Mouse (Mus musculus): ENCODE measurements around the gene Il4i1. TPM values are rescaled to one million over a fixed set of nuclear protein-coding genes. Genes with fewer than 3 reads are reported as not detected.

The Il4i1 gene
- total and polyA plus RNA-seq, 2 experiments from 2014 or later: 0.62 TPM; not detected in 1

DNA sequence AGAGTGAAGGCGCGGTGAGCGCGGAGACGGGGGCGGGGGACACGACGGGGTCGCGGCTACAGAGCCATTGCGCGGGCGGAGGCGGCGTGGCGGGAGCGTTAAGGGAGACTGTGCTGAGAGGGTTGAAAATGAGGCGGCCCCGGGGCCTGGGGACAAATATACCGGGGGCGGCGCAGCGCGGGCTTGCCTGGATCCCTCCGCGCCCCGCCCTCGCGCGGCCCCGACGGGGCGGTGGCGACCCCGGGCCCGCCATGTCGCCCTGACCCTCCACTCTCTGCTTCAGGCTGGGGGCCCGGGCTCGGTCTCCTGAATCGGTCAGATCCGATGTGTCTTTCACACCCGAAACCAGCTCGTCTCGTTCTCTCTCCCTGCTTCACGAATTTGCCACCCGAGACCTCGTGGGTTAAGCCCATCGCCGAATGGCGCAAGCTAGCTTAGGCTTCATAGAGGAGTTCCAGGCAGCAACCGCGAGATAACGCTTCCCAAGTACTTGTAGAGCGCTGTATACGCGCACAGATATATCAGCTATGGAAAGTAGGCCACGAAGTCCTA, 359 bp downstream of the Il4i1 start, which contains the start of gene Atf5:
Atf5 (minus strand) TSS at position 189 of the 552 bp plus-strand sequence.
- WGBS: 1% methylated on average over 31 of the region's 57 CpGs
- no peak for TF ChIP-seq CTCF (IDR thresholded peaks at IDR 0.05)

DNA sequence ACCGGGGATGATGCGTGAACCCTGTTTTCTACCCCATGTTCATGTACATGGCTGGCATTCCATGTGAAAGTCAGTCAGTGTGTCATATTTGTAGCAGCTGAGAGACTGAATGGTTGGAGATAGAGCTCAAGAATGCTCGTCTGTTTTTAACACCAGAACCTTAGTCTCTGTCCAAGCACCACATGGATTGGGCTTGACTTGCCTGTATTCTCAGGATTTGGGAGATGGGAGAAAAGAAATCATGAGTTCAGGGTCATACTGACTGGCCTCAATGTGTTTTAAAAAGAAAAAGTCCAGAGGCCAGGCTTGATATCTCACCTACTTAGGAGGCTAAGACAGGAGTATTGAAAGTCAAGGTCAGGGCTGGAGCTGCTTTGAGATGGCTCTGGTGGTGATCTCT, 1.3 kb downstream of the Il4i1 start:
- H3K27ac ChIP-seq (ENCODE audit: low read depth, low read length): 0 out of 2 replicates have a peak overlapping the region, but pooled peaks have one; percentile 87
- H3K9ac ChIP-seq (replicated peaks; ENCODE audit: low read length, poor library complexity, severe bottlenecking): peak overlapping the region; percentile 86
- no peaks in the 10 kb centered on the region for H3K9me3 ChIP-seq (ENCODE audit: low read length)
- no peak for ATAC-seq (ENCODE audit: low FRiP score)
- no peak for DNase-seq (ENCODE audit: low spot score)
- H3K4me3 ChIP-seq (ENCODE audit: low read depth, low read length): peak overlapping the region; percentile 78
- 23% methylated on average over 3 of the region's 3 CpGs for WGBS
- H3K36me3 ChIP-seq (ENCODE audit: insufficient read depth, low read length): no peaks in the 10 kb centered on the region
- H3K27me3 ChIP-seq (ENCODE audit: insufficient read depth, low read length): no peaks in the 10 kb centered on the region
- peak overlapping the region; percentile 79 for H3K4me2 ChIP-seq (ENCODE audit: low read depth, low read length, poor library complexity, severe bottlenecking)
- TF ChIP-seq CTCF (IDR thresholded peaks at IDR 0.05): no peak
- H3K4me1 ChIP-seq (ENCODE audit: insufficient read depth, low read length): peaks cover 18% of the 10 kb centered on the region

More for the DNA sequence above, 359 bp downstream of the Il4i1 start, which contains the start of gene Atf5:
- peak within 1 kb of the TSS; percentile 78 for H3K4me3 ChIP-seq (ENCODE audit: low read depth, low read length)
- no peaks in the 10 kb centered on the region for H3K36me3 ChIP-seq (ENCODE audit: insufficient read depth, low read length)
- ATAC-seq (ENCODE audit: low FRiP score) (peak; percentile 53), DNase-seq (ENCODE audit: low spot score) (peak; percentile 54)
- peak within 1 kb of the TSS; percentile 87 for H3K27ac ChIP-seq (ENCODE audit: low read depth, low read length)
- no peaks in the 10 kb centered on the region for H3K27me3 ChIP-seq (ENCODE audit: insufficient read depth, low read length)
- H3K4me2 ChIP-seq (ENCODE audit: low read depth, low read length, poor library complexity, severe bottlenecking): peak within 1 kb of the TSS; percentile 79
- peaks cover 18% of the 10 kb centered on the region for H3K4me1 ChIP-seq (ENCODE audit: insufficient read depth, low read length)
- no peaks in the 10 kb centered on the region for H3K9me3 ChIP-seq (ENCODE audit: low read length)
- H3K9ac ChIP-seq (replicated peaks; ENCODE audit: low read length, poor library complexity, severe bottlenecking): peak within 1 kb of the TSS; percentile 86

DNA sequence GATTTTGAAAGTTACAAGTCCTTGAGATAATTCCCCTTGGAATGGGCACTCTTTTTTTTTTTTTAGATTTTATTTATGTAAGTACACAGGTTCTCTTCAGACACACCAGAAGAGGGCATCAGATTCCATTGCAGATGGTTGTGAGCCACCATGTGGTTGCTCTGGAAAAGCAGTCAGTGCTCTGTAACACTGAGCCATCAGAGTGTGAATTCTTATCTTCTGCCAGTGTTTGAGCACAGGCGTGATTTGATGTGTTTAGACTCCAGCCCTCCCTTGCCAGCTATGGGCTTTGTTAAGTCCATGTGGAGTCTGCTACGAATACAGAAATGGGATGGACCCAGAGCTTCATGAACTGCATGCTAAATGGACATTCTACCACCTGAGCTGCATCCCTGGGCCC, 2.0 kb downstream of the Il4i1 start:
- H3K4me3 ChIP-seq (ENCODE audit: low read depth, low read length): no peak overlapping the region
- H3K4me2 ChIP-seq (ENCODE audit: low read depth, low read length, poor library complexity, severe bottlenecking): peak overlapping the region; percentile 79
- 16% methylated on average over 2 of the region's 2 CpGs for WGBS
- H3K4me1 ChIP-seq (ENCODE audit: insufficient read depth, low read length): peaks cover 18% of the 10 kb centered on the region
- H3K27me3 ChIP-seq (ENCODE audit: insufficient read depth, low read length): no peaks in the 10 kb centered on the region
- no peak overlapping the region for H3K27ac ChIP-seq (ENCODE audit: low read depth, low read length)
- H3K9me3 ChIP-seq (ENCODE audit: low read length): no peaks in the 10 kb centered on the region
- TF ChIP-seq CTCF (IDR thresholded peaks at IDR 0.05): peak; percentile 54
- H3K36me3 ChIP-seq (ENCODE audit: insufficient read depth, low read length): no peaks in the 10 kb centered on the region
- H3K9ac ChIP-seq (replicated peaks; ENCODE audit: low read length, poor library complexity, severe bottlenecking): no peak overlapping the region
- ATAC-seq (ENCODE audit: low FRiP score) (no peak), DNase-seq (ENCODE audit: low spot score) (peak; percentile 33)

DNA sequence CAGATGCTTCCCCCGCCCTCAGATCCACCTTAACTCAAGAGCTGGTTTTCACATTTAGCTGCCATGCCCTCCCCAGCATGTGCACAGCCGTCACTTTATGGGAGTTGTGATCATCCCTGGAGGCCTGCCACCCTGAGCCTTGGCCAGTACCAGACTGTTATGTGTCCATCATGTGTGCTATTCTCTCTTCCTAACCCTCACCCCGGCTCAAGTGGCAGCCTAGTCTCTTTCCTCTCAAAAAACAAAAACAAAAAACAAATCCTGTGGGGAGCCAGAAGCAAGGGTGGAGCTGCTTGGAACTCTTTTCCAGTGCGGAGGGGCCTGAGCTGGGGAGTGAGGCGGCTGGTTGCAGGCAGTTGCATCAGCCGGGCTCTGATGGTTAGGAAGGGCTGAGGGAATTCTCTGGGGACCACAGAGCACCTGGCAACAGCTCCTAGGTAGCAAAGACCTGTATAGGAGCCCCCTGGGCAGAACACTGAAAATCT, 2.6 kb downstream of the Il4i1 start:
- 39% methylated on average over 6 of the region's 6 CpGs for WGBS
- H3K9ac ChIP-seq (replicated peaks; ENCODE audit: low read length, poor library complexity, severe bottlenecking): peak overlapping the region; percentile 39; the same call in 1 of the 2 replicates
- no peaks in the 10 kb centered on the region for H3K36me3 ChIP-seq (ENCODE audit: insufficient read depth, low read length)
- no peak overlapping the region for H3K27ac ChIP-seq (ENCODE audit: low read depth, low read length)
- ATAC-seq (ENCODE audit: low FRiP score) (no peak), DNase-seq (ENCODE audit: low spot score) (peak; percentile 15)
- no peak for TF ChIP-seq CTCF (IDR thresholded peaks at IDR 0.05)
- H3K4me1 ChIP-seq (ENCODE audit: insufficient read depth, low read length): peaks cover 18% of the 10 kb centered on the region
- peak overlapping the region; percentile 29 for H3K4me2 ChIP-seq (ENCODE audit: low read depth, low read length, poor library complexity, severe bottlenecking)
- no peaks in the 10 kb centered on the region for H3K9me3 ChIP-seq (ENCODE audit: low read length)
- H3K27me3 ChIP-seq (ENCODE audit: insufficient read depth, low read length): no peaks in the 10 kb centered on the region
- no peak overlapping the region for H3K4me3 ChIP-seq (ENCODE audit: low read depth, low read length)

DNA sequence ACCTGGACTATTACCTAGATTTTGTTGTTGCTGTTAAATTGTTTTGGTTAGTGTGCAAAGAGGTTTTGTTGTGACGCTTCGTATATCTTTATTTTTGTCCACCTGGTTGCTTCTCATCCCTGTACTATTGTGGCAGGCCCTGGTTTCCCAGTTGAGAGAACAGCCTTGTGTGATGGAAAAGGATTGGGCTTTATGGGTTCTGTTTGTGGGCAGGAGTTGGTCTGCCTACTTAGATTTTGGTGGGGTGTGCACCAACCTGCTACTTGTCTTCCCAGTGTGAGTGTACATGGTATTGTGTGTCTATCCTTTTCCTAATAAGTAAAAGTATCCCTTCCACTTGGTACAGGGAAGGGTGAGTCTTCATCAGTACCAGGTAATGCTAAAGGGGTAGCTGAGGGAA, 3.2 kb downstream of the Il4i1 start:
- Histone ChIP-seq H3K4me2 (ENCODE audit: low read depth, low read length, poor library complexity, severe bottlenecking) (no peak overlapping the region; the same call in 1 of the 2 replicates), H3K27ac (ENCODE audit: low read depth, low read length) (no peak overlapping the region), H3K4me3 (ENCODE audit: low read depth, low read length) (no peak overlapping the region), H3K9ac (replicated peaks; ENCODE audit: low read length, poor library complexity, severe bottlenecking) (no peak overlapping the region), H3K9me3 (ENCODE audit: low read length) (no peaks in the 10 kb centered on the region), H3K4me1 (ENCODE audit: insufficient read depth, low read length) (peaks cover 18% of the 10 kb centered on the region), H3K27me3 (ENCODE audit: insufficient read depth, low read length) (no peaks in the 10 kb centered on the region), H3K36me3 (ENCODE audit: insufficient read depth, low read length) (no peaks in the 10 kb centered on the region)
- no peak for TF ChIP-seq CTCF (IDR thresholded peaks at IDR 0.05)
- DNase-seq (ENCODE audit: low spot score) (no peak), ATAC-seq (ENCODE audit: low FRiP score) (no peak)
- 93% methylated on average over 2 of the region's 2 CpGs for WGBS

DNA sequence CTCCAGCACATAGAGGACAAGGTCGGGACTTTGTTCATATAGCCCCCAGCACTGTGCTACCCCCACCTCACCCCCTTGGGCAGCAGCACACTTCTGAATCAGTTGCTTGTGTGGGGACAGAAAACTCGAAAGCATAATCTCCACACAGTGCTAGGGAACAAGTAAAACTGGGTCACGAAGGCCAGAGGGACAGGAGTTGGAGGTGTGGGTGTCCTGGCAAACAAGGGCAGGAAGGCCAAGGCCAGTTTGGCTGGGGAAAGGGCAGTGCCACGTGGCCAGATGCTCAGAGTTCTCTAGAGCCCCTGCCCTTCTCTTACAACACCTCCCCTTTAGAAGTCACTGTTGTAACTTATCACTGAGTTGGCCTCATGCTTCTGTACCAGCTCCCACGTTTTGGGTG, 3.7 kb downstream of the Il4i1 start:
- no peaks in the 10 kb centered on the region for H3K9me3 ChIP-seq (ENCODE audit: low read length)
- H3K4me1 ChIP-seq (ENCODE audit: insufficient read depth, low read length): peaks cover 18% of the 10 kb centered on the region
- ATAC-seq (ENCODE audit: low FRiP score) (no peak), DNase-seq (ENCODE audit: low spot score) (no peak)
- H3K27ac ChIP-seq (ENCODE audit: low read depth, low read length): no peak overlapping the region
- H3K4me2 ChIP-seq (ENCODE audit: low read depth, low read length, poor library complexity, severe bottlenecking): no peak overlapping the region
- WGBS: 66% methylated on average over 5 of the region's 5 CpGs
- H3K27me3 ChIP-seq (ENCODE audit: insufficient read depth, low read length): no peaks in the 10 kb centered on the region
- no peak overlapping the region for H3K4me3 ChIP-seq (ENCODE audit: low read depth, low read length)
- no peaks in the 10 kb centered on the region for H3K36me3 ChIP-seq (ENCODE audit: insufficient read depth, low read length)
- no peak for TF ChIP-seq CTCF (IDR thresholded peaks at IDR 0.05)
- H3K9ac ChIP-seq (replicated peaks; ENCODE audit: low read length, poor library complexity, severe bottlenecking): no peak overlapping the region
